Mouse (Mus musculus): ENCODE data around the gene Tpcn2. TPM values are rescaled to one million over a fixed set of nuclear protein-coding genes. Genes with fewer than 3 reads are reported as not detected.

Gene Tpcn2
- 1 to 10 TPM; 1.9 to 3.0 TPM for total RNA-seq (2021)
- 7.9 and 8.7 TPM in 2 replicates for polyA plus RNA-seq (2012; rRNA removed)
- long read RNA-seq = 0 reads

GRCm38 (mm10) chr7:145283487-145284187 is at the start of gene Tpcn2:
Tpcn2 (minus strand) TSS chr7:145284011.
- WGBS = 2% methylated on average over 18 of the region's 18 CpGs
- intact Hi-C loops (cut with DNase I) = loop anchor here (2.0 kb wide), 1 partner anchor 31 kb away; no protein-coding TSS in a partner anchor

GRCm38 (mm10) chr7:145332376-145333041 is 48.7 kb upstream of the Tpcn2 start:
- intact Hi-C loops (cut with DNase I) = no loop called here
- H3K4me1 ChIP-seq (ENCODE audit: control insufficient read depth, insufficient read depth, low read length) = no peaks in the 10 kb centered on the region; the same call in 1 of the 2 replicates
- H3K4me3 ChIP-seq = no peak overlapping the region
- no peak overlapping the region for H3K27ac ChIP-seq
- H3K27me3 ChIP-seq (ENCODE audit: control insufficient read depth, insufficient read depth, low read length) = no peaks in the 10 kb centered on the region
- TF ChIP-seq POLR2A (IDR thresholded peaks at IDR 0.05; ENCODE audit: insufficient read depth, low read depth, low read length) = no peak
- TF ChIP-seq EP300 (IDR thresholded peaks at IDR 0.05; ENCODE audit: insufficient read depth, low read depth, low read length) = no peak
- no peak for TF ChIP-seq CTCF (IDR thresholded peaks at IDR 0.05)
- no peaks in the 10 kb centered on the region for H3K36me3 ChIP-seq (ENCODE audit: control insufficient read depth, insufficient read depth, low read length)
- no peak overlapping the region for H3K9ac ChIP-seq (ENCODE audit: low read depth, low read length)
- H3K79me2 ChIP-seq (replicated peaks; ENCODE audit: control insufficient read depth, insufficient read depth, low read length) = no peaks in the 10 kb centered on the region
- WGBS = 17% methylated on average over 1 of the region's 1 CpGs
- DNase-seq = no peak

More at GRCm38 (mm10) chr7:145283487-145284187, at the start of gene Tpcn2:
- H3K79me2 ChIP-seq (replicated peaks; ENCODE audit: control insufficient read depth, insufficient read depth, low read length) = no peaks in the 10 kb centered on the region
- peak within 1 kb of the TSS; percentile 84 for H3K4me3 ChIP-seq
- peaks cover 4% of the 10 kb centered on the region for H3K4me1 ChIP-seq (ENCODE audit: control insufficient read depth, insufficient read depth, low read length)
- peak within 1 kb of the TSS; percentile 56 for H3K9ac ChIP-seq (ENCODE audit: low read depth, low read length)
- H3K27me3 ChIP-seq (ENCODE audit: control insufficient read depth, insufficient read depth, low read length) = no peaks in the 10 kb centered on the region
- no peaks in the 10 kb centered on the region for H3K36me3 ChIP-seq (ENCODE audit: control insufficient read depth, insufficient read depth, low read length)
- peak; percentile 92 to 94 for DNase-seq
- peak within 1 kb of the TSS; percentile 75 for H3K27ac ChIP-seq
- TF ChIP-seq POLR2A (IDR thresholded peaks at IDR 0.05; ENCODE audit: insufficient read depth, low read depth, low read length) (peak; percentile 83), EP300 (IDR thresholded peaks at IDR 0.05; ENCODE audit: insufficient read depth, low read depth, low read length) (no peak), CTCF (IDR thresholded peaks at IDR 0.05) (peak; percentile 75)

GRCm38 (mm10) chr7:145330641-145331040 is 46.8 kb upstream of the Tpcn2 start:
- Histone ChIP-seq H3K27ac (no peak overlapping the region), H3K4me3 (no peak overlapping the region), H3K79me2 (replicated peaks; ENCODE audit: control insufficient read depth, insufficient read depth, low read length) (no peaks in the 10 kb centered on the region), H3K9ac (ENCODE audit: low read depth, low read length) (no peak overlapping the region), H3K4me1 (ENCODE audit: control insufficient read depth, insufficient read depth, low read length) (no peaks in the 10 kb centered on the region; the same call in 1 of the 2 replicates), H3K27me3 (ENCODE audit: control insufficient read depth, insufficient read depth, low read length) (no peaks in the 10 kb centered on the region), H3K36me3 (ENCODE audit: control insufficient read depth, insufficient read depth, low read length) (no peaks in the 10 kb centered on the region)
- DNase-seq = no peak
- no peak for TF ChIP-seq POLR2A (IDR thresholded peaks at IDR 0.05; ENCODE audit: insufficient read depth, low read depth, low read length)
- no peak for TF ChIP-seq EP300 (IDR thresholded peaks at IDR 0.05; ENCODE audit: insufficient read depth, low read depth, low read length)
- 0 out of 2 replicates have a peak, but pooled peaks have one; percentile 5 for TF ChIP-seq CTCF (IDR thresholded peaks at IDR 0.05)
- intact Hi-C loops (cut with DNase I) = no loop called here
- WGBS = 45% methylated on average over 2 of the region's 2 CpGs

GRCm38 (mm10) chr7:145329982-145330381 is 46.2 kb upstream of the Tpcn2 start:
- TF ChIP-seq EP300 (IDR thresholded peaks at IDR 0.05; ENCODE audit: insufficient read depth, low read depth, low read length) = no peak
- no peak for TF ChIP-seq CTCF (IDR thresholded peaks at IDR 0.05)
- no peak for TF ChIP-seq POLR2A (IDR thresholded peaks at IDR 0.05; ENCODE audit: insufficient read depth, low read depth, low read length)
- no peak overlapping the region for H3K9ac ChIP-seq (ENCODE audit: low read depth, low read length)
- no peaks in the 10 kb centered on the region for H3K79me2 ChIP-seq (replicated peaks; ENCODE audit: control insufficient read depth, insufficient read depth, low read length)
- H3K36me3 ChIP-seq (ENCODE audit: control insufficient read depth, insufficient read depth, low read length) = no peaks in the 10 kb centered on the region
- no peak overlapping the region for H3K4me3 ChIP-seq
- H3K27me3 ChIP-seq (ENCODE audit: control insufficient read depth, insufficient read depth, low read length) = no peaks in the 10 kb centered on the region
- 64% methylated on average over 2 of the region's 2 CpGs for WGBS
- H3K4me1 ChIP-seq (ENCODE audit: control insufficient read depth, insufficient read depth, low read length) = no peaks in the 10 kb centered on the region; the same call in 1 of the 2 replicates
- H3K27ac ChIP-seq = no peak overlapping the region
- no peak for DNase-seq
- intact Hi-C loops (cut with DNase I) = no loop called here

- H3K4me3 ChIP-seq = no peak overlapping the region
- TF ChIP-seq EP300 (IDR thresholded peaks at IDR 0.05; ENCODE audit: insufficient read depth, low read depth, low read length) (no peak), POLR2A (IDR thresholded peaks at IDR 0.05; ENCODE audit: insufficient read depth, low read depth, low read length) (no peak), CTCF (IDR thresholded peaks at IDR 0.05) (no peak)
- H3K4me1 ChIP-seq (ENCODE audit: control insufficient read depth, insufficient read depth, low read length) = no peaks in the 10 kb centered on the region
- no peaks in the 10 kb centered on the region for H3K27me3 ChIP-seq (ENCODE audit: control insufficient read depth, insufficient read depth, low read length)
- no peak for DNase-seq
- H3K9ac ChIP-seq (ENCODE audit: low read depth, low read length) = no peak overlapping the region
- WGBS = 22% methylated on average over 2 of the region's 2 CpGs
- no peak overlapping the region for H3K27ac ChIP-seq
- no peaks in the 10 kb centered on the region for H3K79me2 ChIP-seq (replicated peaks; ENCODE audit: control insufficient read depth, insufficient read depth, low read length)
- intact Hi-C loops (cut with DNase I) = no loop called here
- no peaks in the 10 kb centered on the region for H3K36me3 ChIP-seq (ENCODE audit: control insufficient read depth, insufficient read depth, low read length)
Observed at GRCm38 (mm10) chr7:145325697-145326096, 41.9 kb upstream of the Tpcn2 start.

- no peak for TF ChIP-seq CTCF (IDR thresholded peaks at IDR 0.05)
- TF ChIP-seq POLR2A (IDR thresholded peaks at IDR 0.05; ENCODE audit: insufficient read depth, low read depth, low read length) = no peak
- no peak for TF ChIP-seq EP300 (IDR thresholded peaks at IDR 0.05; ENCODE audit: insufficient read depth, low read depth, low read length)
- intact Hi-C loops (cut with DNase I) = no loop called here
- Histone ChIP-seq H3K36me3 (ENCODE audit: control insufficient read depth, insufficient read depth, low read length) (no peaks in the 10 kb centered on the region), H3K27ac (no peak overlapping the region), H3K79me2 (replicated peaks; ENCODE audit: control insufficient read depth, insufficient read depth, low read length) (no peaks in the 10 kb centered on the region), H3K4me3 (no peak overlapping the region), H3K27me3 (ENCODE audit: control insufficient read depth, insufficient read depth, low read length) (no peaks in the 10 kb centered on the region), H3K9ac (ENCODE audit: low read depth, low read length) (no peak overlapping the region), H3K4me1 (ENCODE audit: control insufficient read depth, insufficient read depth, low read length) (no peaks in the 10 kb centered on the region)
- no peak for DNase-seq
- WGBS = 38% methylated on average over 4 of the region's 4 CpGs
Observed at GRCm38 (mm10) chr7:145323607-145324006, 39.8 kb upstream of the Tpcn2 start.

Measured in heart, adult 2 months (tissue).